Mouse (Mus musculus) liver, postnatal 0 days (tissue): ENCODE results near the gene Gm20388. TPM values are rescaled to one million over a fixed set of nuclear protein-coding genes. Genes with fewer than 3 reads are reported as not detected.

Experiments
- ATAC-seq: fragments of 200-750 bp; cut with Nextera tagmentation; 2 replicates; pipeline ENCODE4 v1.8.0; 2017; ENCODE audit warnings: mild to moderate bottlenecking, moderate library complexity
- DNase-seq: peaks from one replicate; pipeline ENCODE4 v3.0.0-alpha.2; 2016
- H3K27ac ChIP-seq: fragments of 300-500 bp; sonication (generic); 2 replicates; pipeline ENCODE4 v1.5.1; 2014; ENCODE audit warnings: antibody characterized with exemption, moderate library complexity, mild to moderate bottlenecking, low read depth
- H3K27me3 ChIP-seq: fragments of 300-500 bp; sonication (generic); 2 replicates; pipeline ENCODE4 v1.6.1; 2014; ENCODE audit warnings: low read length, control low read depth, mixed read lengths; ENCODE audit not compliant: insufficient read depth
- H3K36me3 ChIP-seq: fragments of 300-500 bp; sonication (generic); replicated peaks from 2 replicates; pipeline ENCODE4 v1.6.1; 2014; ENCODE audit warnings: mild to moderate bottlenecking, control low read depth, low read length, moderate library complexity, mixed read lengths; ENCODE audit not compliant: insufficient read depth
- H3K4me1 ChIP-seq: fragments of 300-500 bp; sonication (generic); 2 replicates; pipeline ENCODE4 v1.6.1; 2014; ENCODE audit warnings: antibody characterized with exemption, mild to moderate bottlenecking, control low read depth; ENCODE audit not compliant: insufficient read depth
- H3K4me2 ChIP-seq: fragments of 300-500 bp; sonication (generic); 2 replicates; pipeline ENCODE4 v1.6.1; 2014; ENCODE audit warnings: low read depth, mild to moderate bottlenecking, low read length, moderate library complexity, mixed read lengths
- H3K4me3 ChIP-seq: fragments of 300-500 bp; sonication (generic); 2 replicates; pipeline ENCODE4 v1.5.1; 2014; ENCODE audit warnings: low read depth, low read length
- H3K9ac ChIP-seq: fragments of 300-500 bp; sonication (generic); replicated peaks from 2 replicates; pipeline ENCODE4 v1.6.1; 2014; ENCODE audit warnings: mild to moderate bottlenecking, moderate library complexity
- H3K9me3 ChIP-seq: fragments of 300-500 bp; sonication (generic); 2 replicates; pipeline ENCODE4 v1.6.1; 2016; ENCODE audit warnings: mild to moderate bottlenecking, control low read depth, low read length, mixed read lengths
- CTCF ChIP-seq: sonication (generic); IDR thresholded peaks from 2 replicates; pipeline ENCODE4 v1.5.1; 2016; ENCODE audit warnings: antibody characterized with exemption, low read depth
- EP300 ChIP-seq: IDR thresholded peaks from 2 replicates; pipeline ENCODE4 v1.6.1; 2016; ENCODE audit warnings: antibody characterized with exemption, low read depth, mild to moderate bottlenecking
- WGBS: fragments of 180-500 bp; shearing (Covaris S2); extraction: QIAGEN DNeasy Blood & Tissue Kit; methylation state at CpG from one replicate; pipeline ENCODE4 v1.1.7; 2014; ENCODE audit not compliant: insufficient replicate concordance; 5-methylcytosine and 5-hydroxymethylcytosine counted together
- polyA plus RNA-seq: library from polyadenylated mRNA; unstranded; fragments of >200 nt; fragmentation: Nextera tagmentation; extraction: Ambion mirVana; gene quantifications from 2 replicates; pipeline ENCODE4 v1.2.1, GENCODE M21; 2015

Gene Gm20388
- polyA plus RNA-seq, 1 experiment from 2014 or later, result not detected

GRCm38 (mm10) chr8:122897200-122897599, 2986.6 kb downstream of the Gm20388 start:
- peaks cover 74% of the 10 kb centered on the region for H3K36me3 ChIP-seq
- no peak overlapping the region for H3K27ac ChIP-seq
- H3K4me3 ChIP-seq, result no peak overlapping the region

DNA sequence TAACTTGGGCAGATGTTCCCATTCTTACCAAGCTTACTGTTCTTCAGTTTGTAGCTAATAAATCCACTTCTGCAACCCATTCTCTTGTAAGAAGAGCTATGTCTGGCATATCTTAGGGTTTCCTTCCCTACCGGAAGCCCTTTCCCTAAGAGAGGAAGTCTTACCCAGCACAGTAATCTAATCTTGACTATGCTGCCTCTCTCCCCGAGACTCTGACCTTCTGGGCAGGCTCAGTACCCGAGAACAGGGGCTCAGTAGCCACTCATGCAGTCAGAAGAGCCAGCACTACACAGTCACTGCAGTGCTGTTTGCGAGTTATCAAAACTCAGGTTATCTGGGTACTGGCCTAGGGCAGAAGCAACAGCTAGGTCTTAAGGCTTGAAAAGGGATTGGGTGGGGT, 2987.4 kb downstream of the Gm20388 start:
- H3K9ac ChIP-seq, result no peak overlapping the region
- H3K4me1 ChIP-seq, result peaks cover 4% of the 10 kb centered on the region; the same call in 1 of the 2 replicates
- H3K4me3 ChIP-seq, result no peak overlapping the region
- 65% methylated on average over 4 of the region's 4 CpGs for WGBS
- peak overlapping the region; percentile 30 for H3K27ac ChIP-seq
- no peaks in the 10 kb centered on the region for H3K9me3 ChIP-seq
- H3K4me2 ChIP-seq, result no peak overlapping the region
- TF ChIP-seq CTCF, result no peak
- TF ChIP-seq EP300, result no peak
- DNase-seq (no peak), ATAC-seq (no peak)
- no peaks in the 10 kb centered on the region for H3K27me3 ChIP-seq
- peaks cover 66% of the 10 kb centered on the region for H3K36me3 ChIP-seq

More at GRCm38 (mm10) chr8:122897200-122897599, 2986.6 kb downstream of the Gm20388 start:
- H3K9ac ChIP-seq, result no peak overlapping the region
- no peaks in the 10 kb centered on the region for H3K9me3 ChIP-seq
- no peaks in the 10 kb centered on the region for H3K27me3 ChIP-seq
- H3K4me2 ChIP-seq, result no peak overlapping the region
- peaks cover 4% of the 10 kb centered on the region; the same call in 1 of the 2 replicates for H3K4me1 ChIP-seq
- no peak for ATAC-seq
- 88% methylated on average over 8 of the region's 8 CpGs for WGBS
- no peak for DNase-seq
- no peak for TF ChIP-seq CTCF
- TF ChIP-seq EP300, result no peak

DNA sequence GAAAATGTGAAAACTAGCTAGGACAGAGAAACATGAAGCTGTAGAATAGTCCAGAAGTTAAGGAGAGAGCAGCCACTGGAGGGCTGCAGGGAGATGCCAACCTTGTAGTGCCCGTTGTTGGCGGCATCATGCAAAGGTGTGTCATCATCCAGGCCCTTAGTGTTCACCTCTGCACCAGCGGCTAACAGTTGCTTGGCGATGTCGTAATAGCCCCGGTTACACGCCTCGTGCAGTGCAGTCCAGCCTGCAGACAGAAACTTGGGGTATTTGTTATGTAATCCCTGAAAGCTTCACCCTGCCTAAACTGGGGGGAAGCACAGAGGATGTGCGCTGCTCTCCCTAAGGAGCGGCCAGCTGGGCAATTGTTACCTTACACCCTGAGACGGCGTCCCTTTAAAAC, 2987.8 kb downstream of the Gm20388 start:
- Histone ChIP-seq H3K9me3 (no peaks in the 10 kb centered on the region), H3K4me1 (peaks cover 4% of the 10 kb centered on the region; the same call in 1 of the 2 replicates), H3K9ac (no peak overlapping the region), H3K27ac (peak overlapping the region; percentile 30), H3K27me3 (no peaks in the 10 kb centered on the region), H3K36me3 (peaks cover 63% of the 10 kb centered on the region), H3K4me3 (no peak overlapping the region), H3K4me2 (no peak overlapping the region)
- TF ChIP-seq EP300 (no peak), CTCF (no peak)
- DNase-seq, result peak; percentile 60
- WGBS, result 54% methylated on average over 12 of the region's 12 CpGs
- peak; percentile 85 for ATAC-seq

GRCm38 (mm10) chr8:122899085-122899484, 2988.4 kb downstream of the Gm20388 start:
- Histone ChIP-seq H3K27me3 (no peaks in the 10 kb centered on the region), H3K4me3 (no peak overlapping the region), H3K36me3 (peaks cover 59% of the 10 kb centered on the region), H3K9me3 (no peaks in the 10 kb centered on the region), H3K4me2 (no peak overlapping the region), H3K27ac (no peak overlapping the region), H3K4me1 (peaks cover 4% of the 10 kb centered on the region; the same call in 1 of the 2 replicates), H3K9ac (no peak overlapping the region)
- 80% methylated on average over 5 of the region's 5 CpGs for WGBS
- 0 out of 2 replicates have a peak, but pooled peaks have one; percentile 16 for TF ChIP-seq CTCF
- TF ChIP-seq EP300, result no peak
- ATAC-seq (no peak), DNase-seq (no peak)

- Histone ChIP-seq H3K27ac (no peak overlapping the region), H3K4me2 (no peak overlapping the region), H3K9ac (no peak overlapping the region), H3K27me3 (no peaks in the 10 kb centered on the region), H3K36me3 (peaks cover 41% of the 10 kb centered on the region), H3K4me1 (peaks cover 16% of the 10 kb centered on the region), H3K4me3 (no peak overlapping the region), H3K9me3 (no peaks in the 10 kb centered on the region)
- 94% methylated on average over 7 of the region's 7 CpGs for WGBS
- DNase-seq (no peak), ATAC-seq (no peak)
- TF ChIP-seq CTCF (no peak), EP300 (no peak)
Observed at GRCm38 (mm10) chr8:122901476-122901875, 2990.8 kb downstream of the Gm20388 start.

GRCm38 (mm10) chr8:122901892-122902515, 2991.4 kb downstream of the Gm20388 start:
- H3K9me3 ChIP-seq, result no peaks in the 10 kb centered on the region
- DNase-seq (no peak), ATAC-seq (no peak)
- H3K9ac ChIP-seq, result no peak overlapping the region
- peaks cover 18% of the 10 kb centered on the region for H3K4me1 ChIP-seq
- H3K27me3 ChIP-seq, result no peaks in the 10 kb centered on the region
- TF ChIP-seq EP300 (no peak), CTCF (no peak)
- WGBS, result 82% methylated on average over 8 of the region's 8 CpGs
- H3K27ac ChIP-seq, result no peak overlapping the region
- peaks cover 39% of the 10 kb centered on the region for H3K36me3 ChIP-seq
- no peak overlapping the region for H3K4me2 ChIP-seq
- H3K4me3 ChIP-seq, result no peak overlapping the region
